Mouse (Mus musculus) hindbrain, embryonic 12.5 days (tissue): ENCODE measurements at regions not wholly inside any gene's neighbourhood (a gene's known extent, or its start where the extent isn't known, plus 50 kb on each side); places are given as distances from the start of the nearest gene placed in this dataset.

Experiments
- ATAC-seq: fragments of 200-750 bp; cut with Nextera tagmentation; 2 replicates; pipeline ENCODE4 v1.8.0; 2017; ENCODE audit warnings: moderate TSS enrichment; ENCODE audit not compliant: low FRiP score
- H3K27ac ChIP-seq: fragments of 300-500 bp; sonication (generic); 2 replicates; pipeline ENCODE4 v1.5.1; 2016; ENCODE audit warnings: mild to moderate bottlenecking
- H3K27me3 ChIP-seq: fragments of 300-500 bp; sonication (generic); 2 replicates; pipeline ENCODE4 v1.6.1; 2016; ENCODE audit warnings: mild to moderate bottlenecking
- H3K36me3 ChIP-seq: fragments of 300-500 bp; sonication (generic); 2 replicates; pipeline ENCODE4 v1.6.1; 2016; ENCODE audit warnings: mild to moderate bottlenecking
- H3K4me1 ChIP-seq: fragments of 300-500 bp; sonication (generic); 2 replicates; pipeline ENCODE4 v1.6.1; 2016
- H3K4me2 ChIP-seq: fragments of 300-500 bp; sonication (generic); replicated peaks from 2 replicates; pipeline ENCODE4 v1.6.1; 2016; ENCODE audit warnings: mild to moderate bottlenecking
- H3K4me3 ChIP-seq: fragments of 300-500 bp; sonication (generic); 2 replicates; pipeline ENCODE4 v1.5.1; 2016; ENCODE audit warnings: mild to moderate bottlenecking
- H3K9ac ChIP-seq: fragments of 300-500 bp; sonication (generic); 2 replicates; pipeline ENCODE4 v1.6.1; 2016; ENCODE audit warnings: mild to moderate bottlenecking, moderate library complexity
- H3K9me3 ChIP-seq: fragments of 300-500 bp; sonication (generic); replicated peaks from 2 replicates; pipeline ENCODE4 v1.6.1; 2016; ENCODE audit warnings: mild to moderate bottlenecking
- WGBS: fragments of 180-500 bp; shearing (Covaris S2); methylation state at CpG from one replicate; pipeline ENCODE4 v1.1.7; 2016; 5-methylcytosine and 5-hydroxymethylcytosine counted together

- Histone ChIP-seq H3K4me1 (peaks cover 35% of the 10 kb centered on the region), H3K9me3 (no peaks in the 10 kb centered on the region), H3K27ac (peak overlapping the region; percentile 44; the same call in 1 of the 2 replicates), H3K36me3 (no peaks in the 10 kb centered on the region), H3K4me3 (peak overlapping the region; percentile 17), H3K27me3 (no peaks in the 10 kb centered on the region), H3K4me2 (peak overlapping the region; percentile 52), H3K9ac (0 out of 2 replicates have a peak overlapping the region, but pooled peaks have one; percentile 20)
- no peak for ATAC-seq
- 16% methylated on average over 19 of the region's 19 CpGs for WGBS
Observed at GRCm38 (mm10) chr12:106378303-106379075, 368.5 kb downstream of the Vrk1 start.

- Histone ChIP-seq H3K4me2 (peak overlapping the region; percentile 52), H3K4me1 (peaks cover 35% of the 10 kb centered on the region), H3K27ac (no peak overlapping the region), H3K36me3 (no peaks in the 10 kb centered on the region), H3K27me3 (no peaks in the 10 kb centered on the region), H3K9ac (0 out of 2 replicates have a peak overlapping the region, but pooled peaks have one; percentile 20), H3K9me3 (no peaks in the 10 kb centered on the region), H3K4me3 (peak overlapping the region; percentile 17)
- ATAC-seq = peak; percentile 75; the same call in 1 of the 2 replicates
- 2% methylated on average over 14 of the region's 14 CpGs for WGBS
Observed at GRCm38 (mm10) chr12:106379151-106379594, 369.1 kb downstream of the Vrk1 start.

- no peaks in the 10 kb centered on the region for H3K27me3 ChIP-seq
- H3K27ac ChIP-seq = 0 out of 2 replicates have a peak overlapping the region, but pooled peaks have one; percentile 17
- peaks cover 30% of the 10 kb centered on the region for H3K4me1 ChIP-seq
- 58% methylated on average over 14 of the region's 14 CpGs for WGBS
- no peak overlapping the region for H3K4me2 ChIP-seq
- no peaks in the 10 kb centered on the region for H3K36me3 ChIP-seq
- H3K9ac ChIP-seq = no peak overlapping the region
- peak; percentile 80 for ATAC-seq
- H3K4me3 ChIP-seq = no peak overlapping the region
- H3K9me3 ChIP-seq = no peaks in the 10 kb centered on the region
Observed at GRCm38 (mm10) chr12:106379779-106380178, 369.8 kb downstream of the Vrk1 start.

GRCm38 (mm10) chr12:106381821-106382220, 371.8 kb downstream of the Vrk1 start:
- Histone ChIP-seq H3K9ac (no peak overlapping the region), H3K4me1 (peaks cover 23% of the 10 kb centered on the region), H3K9me3 (no peaks in the 10 kb centered on the region), H3K36me3 (no peaks in the 10 kb centered on the region), H3K4me3 (no peak overlapping the region), H3K4me2 (no peak overlapping the region), H3K27ac (no peak overlapping the region), H3K27me3 (no peaks in the 10 kb centered on the region)
- ATAC-seq = no peak
- WGBS = 77% methylated on average over 15 of the region's 15 CpGs

GRCm38 (mm10) chr12:106389214-106389613, 379.2 kb downstream of the Vrk1 start:
- no peak overlapping the region for H3K9ac ChIP-seq
- H3K27me3 ChIP-seq = no peaks in the 10 kb centered on the region
- H3K9me3 ChIP-seq = no peaks in the 10 kb centered on the region
- no peak overlapping the region for H3K4me2 ChIP-seq
- no peaks in the 10 kb centered on the region for H3K36me3 ChIP-seq
- no peaks in the 10 kb centered on the region for H3K4me1 ChIP-seq
- no peak overlapping the region for H3K27ac ChIP-seq
- ATAC-seq = no peak
- no peak overlapping the region for H3K4me3 ChIP-seq
- WGBS = 87% methylated on average over 11 of the region's 11 CpGs

GRCm38 (mm10) chr12:106392316-106392715, 382.3 kb downstream of the Vrk1 start:
- Histone ChIP-seq H3K4me1 (no peaks in the 10 kb centered on the region), H3K4me3 (no peak overlapping the region), H3K36me3 (no peaks in the 10 kb centered on the region), H3K9me3 (no peaks in the 10 kb centered on the region), H3K27ac (no peak overlapping the region), H3K4me2 (no peak overlapping the region), H3K27me3 (no peaks in the 10 kb centered on the region), H3K9ac (no peak overlapping the region)
- no peak for ATAC-seq
- 77% methylated on average over 2 of the region's 2 CpGs for WGBS

GRCm38 (mm10) chr12:106399085-106399484, 389.1 kb downstream of the Vrk1 start:
- H3K9ac ChIP-seq = no peak overlapping the region
- H3K36me3 ChIP-seq = no peaks in the 10 kb centered on the region
- no peak for ATAC-seq
- H3K4me2 ChIP-seq = no peak overlapping the region
- no peak overlapping the region for H3K27ac ChIP-seq
- no peak overlapping the region for H3K4me3 ChIP-seq
- no peaks in the 10 kb centered on the region for H3K4me1 ChIP-seq
- WGBS = 85% methylated on average over 17 of the region's 17 CpGs
- H3K9me3 ChIP-seq = no peaks in the 10 kb centered on the region
- no peaks in the 10 kb centered on the region for H3K27me3 ChIP-seq

GRCm38 (mm10) chr12:106411075-106411474, 401.0 kb downstream of the Vrk1 start:
- ATAC-seq = no peak
- Histone ChIP-seq H3K27me3 (no peaks in the 10 kb centered on the region), H3K4me3 (no peak overlapping the region), H3K4me1 (no peaks in the 10 kb centered on the region), H3K36me3 (no peaks in the 10 kb centered on the region), H3K27ac (no peak overlapping the region), H3K4me2 (no peak overlapping the region), H3K9ac (no peak overlapping the region), H3K9me3 (peaks cover 6% of the 10 kb centered on the region)
- 85% methylated on average over 7 of the region's 7 CpGs for WGBS

- no peak for ATAC-seq
- Histone ChIP-seq H3K27me3 (no peaks in the 10 kb centered on the region), H3K36me3 (no peaks in the 10 kb centered on the region), H3K4me3 (no peak overlapping the region), H3K4me2 (no peak overlapping the region), H3K27ac (no peak overlapping the region), H3K9ac (no peak overlapping the region), H3K4me1 (no peaks in the 10 kb centered on the region), H3K9me3 (no peaks in the 10 kb centered on the region)
- 79% methylated on average over 4 of the region's 4 CpGs for WGBS
Observed at GRCm38 (mm10) chr12:106426631-106427030, 416.6 kb downstream of the Vrk1 start.

GRCm38 (mm10) chr12:106429991-106430390, 420.0 kb downstream of the Vrk1 start:
- ATAC-seq = no peak
- no peak overlapping the region for H3K9ac ChIP-seq
- no peaks in the 10 kb centered on the region for H3K4me1 ChIP-seq
- no peak overlapping the region for H3K4me2 ChIP-seq
- H3K4me3 ChIP-seq = no peak overlapping the region
- WGBS = 61% methylated on average over 7 of the region's 7 CpGs
- no peaks in the 10 kb centered on the region for H3K36me3 ChIP-seq
- H3K9me3 ChIP-seq = no peaks in the 10 kb centered on the region
- no peak overlapping the region for H3K27ac ChIP-seq
- no peaks in the 10 kb centered on the region for H3K27me3 ChIP-seq

GRCm38 (mm10) chr12:106445151-106445550, 435.1 kb downstream of the Vrk1 start:
- H3K36me3 ChIP-seq = no peaks in the 10 kb centered on the region
- 0 out of 2 replicates have a peak, but pooled peaks cover 3% of the 10 kb centered on the region for H3K4me1 ChIP-seq
- H3K27ac ChIP-seq = no peak overlapping the region
- H3K4me2 ChIP-seq = no peak overlapping the region
- H3K9me3 ChIP-seq = no peaks in the 10 kb centered on the region
- 55% methylated on average over 7 of the region's 7 CpGs for WGBS
- no peak for ATAC-seq
- H3K9ac ChIP-seq = no peak overlapping the region
- H3K4me3 ChIP-seq = no peak overlapping the region
- H3K27me3 ChIP-seq = no peaks in the 10 kb centered on the region

GRCm38 (mm10) chr12:106445976-106446375, 435.9 kb downstream of the Vrk1 start:
- no peak overlapping the region for H3K4me3 ChIP-seq
- no peak for ATAC-seq
- H3K9me3 ChIP-seq = no peaks in the 10 kb centered on the region
- no peak overlapping the region for H3K4me2 ChIP-seq
- H3K36me3 ChIP-seq = no peaks in the 10 kb centered on the region
- H3K9ac ChIP-seq = no peak overlapping the region
- no peak overlapping the region for H3K27ac ChIP-seq
- no peaks in the 10 kb centered on the region for H3K27me3 ChIP-seq
- WGBS = 66% methylated on average over 10 of the region's 10 CpGs
- 0 out of 2 replicates have a peak, but pooled peaks cover 3% of the 10 kb centered on the region for H3K4me1 ChIP-seq
